Mouse (Mus musculus) ES-Bruce4 (cell line): ENCODE measurements around the gene Pcdh9. TPM values are rescaled to one million over a fixed set of nuclear protein-coding genes. Genes with fewer than 3 reads are reported as not detected.

Source experiments
- H3K27ac ChIP-seq: 2 replicates; pipeline ENCODE4 v1.5.1; 2012; ENCODE audit warnings: low read length, inconsistent platforms; ENCODE audit not compliant: insufficient read depth
- H3K27me3 ChIP-seq: 2 replicates; pipeline ENCODE4 v1.6.1; 2012; ENCODE audit warnings: mild to moderate bottlenecking, low read length, inconsistent platforms; ENCODE audit not compliant: control insufficient read depth, poor library complexity, insufficient read depth, severe bottlenecking
- H3K36me3 ChIP-seq: 2 replicates; pipeline ENCODE4 v1.6.1; 2012; ENCODE audit warnings: inconsistent platforms, mild to moderate bottlenecking, low read length, moderate library complexity; ENCODE audit not compliant: control insufficient read depth, poor library complexity, insufficient read depth, severe bottlenecking
- H3K4me1 ChIP-seq: one replicate; pipeline ENCODE4 v1.8.1; 2011; ENCODE audit warnings: low read length; ENCODE audit not compliant: control insufficient read depth, insufficient read depth
- H3K4me3 ChIP-seq: 2 replicates; pipeline ENCODE4 v1.5.1; 2011; ENCODE audit warnings: low read depth, mild to moderate bottlenecking, low read length
- H3K9ac ChIP-seq: 2 replicates; pipeline ENCODE4 v1.6.1; 2012; ENCODE audit warnings: low read depth, mild to moderate bottlenecking, inconsistent platforms; ENCODE audit not compliant: poor library complexity, severe bottlenecking
- H3K9me3 ChIP-seq: replicated peaks from 2 replicates; pipeline ENCODE4 v1.6.1; 2012; ENCODE audit warnings: mild to moderate bottlenecking, low read length, inconsistent platforms; ENCODE audit not compliant: control insufficient read depth, poor library complexity, insufficient read depth, severe bottlenecking
- CTCF ChIP-seq: IDR thresholded peaks from one replicate; pipeline ENCODE4 v1.8.1; 2011; ENCODE audit warnings: low read depth, low read length
- EP300 ChIP-seq: IDR thresholded peaks from 2 replicates; pipeline ENCODE4 v1.6.1; 2011; ENCODE audit warnings: low read depth, low read length; ENCODE audit not compliant: insufficient read depth
- POLR2A ChIP-seq: IDR thresholded peaks from one replicate; pipeline ENCODE4 v1.8.1; 2011; ENCODE audit warnings: low read length; ENCODE audit not compliant: insufficient read depth
- polyA plus RNA-seq: library from polyadenylated mRNA; stranded (reverse); fragments of >200 nt; gene quantifications from 2 replicates; pipeline ENCODE4 v1.2.4, GENCODE M21; 2011; ENCODE audit warnings: low read depth; ENCODE audit not compliant: missing spikeins, insufficient read depth, insufficient read length

Pcdh9 gene
- polyA plus RNA-seq, 1 experiment, result 0.12 TPM

DNA sequence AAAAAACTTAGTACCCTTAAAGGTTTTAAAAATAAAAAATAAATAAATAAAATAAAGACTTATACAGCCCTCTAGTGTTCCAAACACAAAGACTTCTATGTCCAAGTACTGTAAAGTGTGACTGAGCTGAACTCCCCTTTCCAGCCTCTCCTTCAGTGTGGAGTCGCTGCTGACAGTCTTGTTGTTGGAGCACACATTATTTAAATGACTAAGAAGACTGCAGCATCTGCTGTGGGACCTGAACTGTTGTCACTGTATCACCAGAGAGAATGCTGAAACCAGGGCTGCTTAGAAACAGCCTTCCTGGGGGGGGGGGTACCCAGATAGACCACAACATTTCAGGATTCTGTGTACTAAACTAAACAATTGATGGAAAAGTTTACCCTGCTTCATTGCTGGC lies 509.7 kb downstream of the Pcdh9 start:
- Histone ChIP-seq H3K27ac (no peak overlapping the region), H3K9me3 (no peaks in the 10 kb centered on the region), H3K4me3 (no peak overlapping the region), H3K36me3 (no peaks in the 10 kb centered on the region), H3K27me3 (no peaks in the 10 kb centered on the region), H3K4me1 (no peaks in the 10 kb centered on the region), H3K9ac (no peak overlapping the region)
- TF ChIP-seq CTCF (no peak), EP300 (no peak), POLR2A (no peak)

DNA sequence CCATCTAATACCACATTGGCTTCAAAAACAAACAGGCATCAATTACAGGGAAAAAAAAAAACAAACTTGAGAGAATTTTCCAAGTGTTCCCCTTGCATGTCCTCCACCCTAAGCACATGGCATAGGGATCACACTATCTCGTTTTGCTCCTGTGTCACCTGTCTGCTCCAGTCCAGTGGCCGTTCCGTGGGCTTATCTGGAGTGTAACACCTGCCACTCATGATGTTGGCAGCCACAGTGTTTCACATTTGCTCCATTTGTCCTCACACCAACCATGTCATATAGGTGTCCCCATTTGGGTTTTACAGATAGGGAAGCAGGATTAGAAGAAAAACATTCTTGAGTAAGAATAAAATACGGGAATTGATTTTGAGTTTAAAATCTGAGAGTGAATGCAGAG lies 514.3 kb downstream of the Pcdh9 start:
- no peaks in the 10 kb centered on the region for H3K27me3 ChIP-seq
- no peaks in the 10 kb centered on the region for H3K36me3 ChIP-seq
- no peak overlapping the region for H3K4me3 ChIP-seq

DNA sequence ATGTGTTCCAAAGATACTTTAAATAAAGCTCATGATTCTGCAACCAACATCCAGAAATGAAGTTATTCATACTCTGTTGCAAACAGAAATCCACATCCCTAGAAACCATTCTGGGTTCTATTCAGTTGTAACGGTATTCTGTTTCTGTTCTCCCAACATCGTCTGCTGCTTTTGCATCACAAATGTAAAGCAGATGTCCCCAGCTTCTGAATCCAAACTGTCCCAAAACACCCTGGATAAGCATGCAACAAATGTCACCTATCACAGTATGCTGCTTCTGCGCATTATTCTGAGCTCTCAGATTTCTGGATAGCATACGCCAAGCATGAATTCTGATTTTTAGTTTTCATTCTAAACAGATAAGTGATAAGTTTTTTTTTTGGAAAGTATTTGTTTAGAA lies 516.3 kb downstream of the Pcdh9 start:
- H3K27ac ChIP-seq, result no peak overlapping the region
- no peaks in the 10 kb centered on the region for H3K4me1 ChIP-seq
- H3K9me3 ChIP-seq, result no peaks in the 10 kb centered on the region
- no peak overlapping the region for H3K9ac ChIP-seq
- no peak for TF ChIP-seq CTCF
- TF ChIP-seq EP300, result no peak
- TF ChIP-seq POLR2A, result no peak
- no peaks in the 10 kb centered on the region for H3K27me3 ChIP-seq
- no peaks in the 10 kb centered on the region for H3K36me3 ChIP-seq
- H3K4me3 ChIP-seq, result no peak overlapping the region

More for the DNA sequence above, 514.3 kb downstream of the Pcdh9 start:
- H3K9ac ChIP-seq, result no peak overlapping the region
- no peaks in the 10 kb centered on the region for H3K9me3 ChIP-seq
- no peak overlapping the region for H3K27ac ChIP-seq
- TF ChIP-seq CTCF, result no peak
- no peak for TF ChIP-seq EP300
- no peak for TF ChIP-seq POLR2A
- no peaks in the 10 kb centered on the region for H3K4me1 ChIP-seq

DNA sequence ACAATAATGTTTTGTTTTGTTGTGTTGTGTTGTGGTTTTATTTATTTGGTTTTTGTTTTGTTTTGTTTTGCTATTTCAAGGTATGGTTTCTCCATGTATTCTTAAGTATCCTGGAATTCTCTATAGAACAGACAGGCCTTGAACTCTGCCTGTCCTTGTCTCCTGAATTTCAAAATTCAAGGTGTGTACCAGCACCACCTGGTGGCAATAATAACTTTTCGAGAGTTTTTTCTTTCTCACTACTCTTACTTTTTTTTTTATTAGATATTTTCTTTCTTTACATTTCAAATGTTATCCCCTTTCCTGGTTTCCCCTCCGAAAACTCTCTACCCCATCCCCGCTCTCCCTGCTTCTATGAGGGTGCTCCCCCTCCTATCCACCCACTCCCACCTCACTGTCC lies 536.3 kb downstream of the Pcdh9 start:
- Histone ChIP-seq H3K27me3 (no peaks in the 10 kb centered on the region), H3K4me3 (no peak overlapping the region), H3K9me3 (no peaks in the 10 kb centered on the region), H3K4me1 (no peaks in the 10 kb centered on the region), H3K9ac (no peak overlapping the region), H3K27ac (no peak overlapping the region), H3K36me3 (no peaks in the 10 kb centered on the region)
- no peak for TF ChIP-seq POLR2A
- TF ChIP-seq EP300, result no peak
- TF ChIP-seq CTCF, result no peak

DNA sequence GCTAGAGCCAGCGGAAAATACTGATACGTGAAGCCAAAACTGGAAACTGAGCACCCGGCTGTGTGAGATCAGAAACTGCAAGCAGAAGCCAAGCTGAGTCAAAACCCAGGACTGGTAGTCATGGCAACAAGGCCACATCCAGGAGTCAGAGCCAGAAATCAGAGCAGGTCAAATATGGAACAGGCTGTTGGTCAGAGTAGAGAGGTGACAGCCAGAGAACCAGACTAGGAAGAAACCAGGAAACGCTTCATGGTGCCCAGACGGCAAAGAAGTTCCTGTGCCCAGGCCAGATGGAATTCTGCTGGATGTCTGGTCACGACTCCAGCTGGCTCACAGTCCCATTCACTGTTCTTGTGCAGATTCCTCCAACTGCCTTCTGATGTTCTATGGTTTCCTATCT lies 539.6 kb downstream of the Pcdh9 start:
- TF ChIP-seq POLR2A (no peak), EP300 (no peak), CTCF (no peak)
- Histone ChIP-seq H3K27ac (no peak overlapping the region), H3K9ac (no peak overlapping the region), H3K4me1 (no peaks in the 10 kb centered on the region), H3K9me3 (no peaks in the 10 kb centered on the region), H3K36me3 (no peaks in the 10 kb centered on the region), H3K4me3 (no peak overlapping the region), H3K27me3 (no peaks in the 10 kb centered on the region)

DNA sequence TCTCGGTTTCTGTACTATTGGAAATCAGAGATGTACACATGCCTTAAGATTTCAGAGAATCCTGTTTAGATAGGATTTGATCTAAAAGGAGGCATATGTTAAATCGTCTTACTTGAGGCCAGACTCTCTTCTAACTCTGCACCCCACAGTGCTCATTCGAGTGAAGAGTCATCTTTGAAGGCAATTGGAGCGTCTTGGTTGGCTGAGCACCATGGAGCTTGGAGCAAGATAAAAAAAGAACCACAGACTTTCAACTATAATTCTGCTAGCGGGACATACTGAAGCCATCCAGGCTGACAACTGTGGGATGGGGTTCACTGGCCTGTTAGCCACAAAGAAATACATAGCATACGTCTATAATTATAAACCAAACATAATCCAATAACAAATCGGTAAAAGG lies 541.3 kb downstream of the Pcdh9 start:
- Histone ChIP-seq H3K4me1 (no peaks in the 10 kb centered on the region), H3K9me3 (no peaks in the 10 kb centered on the region), H3K9ac (no peak overlapping the region), H3K4me3 (no peak overlapping the region), H3K27ac (no peak overlapping the region), H3K27me3 (no peaks in the 10 kb centered on the region), H3K36me3 (no peaks in the 10 kb centered on the region)
- TF ChIP-seq EP300 (no peak), CTCF (no peak), POLR2A (no peak)

DNA sequence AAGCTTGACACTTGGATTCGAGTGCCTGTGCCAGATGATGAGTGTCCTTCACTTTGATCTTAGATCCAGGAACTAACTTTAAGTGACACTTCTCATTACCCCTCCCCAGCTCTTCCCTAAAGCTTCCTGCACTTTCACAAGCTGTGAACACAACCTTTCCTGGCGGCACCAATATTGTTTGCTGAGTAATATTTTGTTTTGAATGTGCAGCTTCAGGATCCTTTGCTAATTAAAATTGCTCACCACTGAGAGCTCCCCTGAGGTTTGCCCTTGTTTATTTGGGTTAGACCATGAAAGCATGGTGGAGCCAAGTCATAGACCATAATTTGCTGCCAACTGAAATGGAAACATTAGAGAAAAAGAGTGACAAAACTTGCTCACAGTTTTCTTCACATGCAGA lies 543.4 kb downstream of the Pcdh9 start:
- Histone ChIP-seq H3K36me3 (no peaks in the 10 kb centered on the region), H3K27ac (no peak overlapping the region), H3K9me3 (no peaks in the 10 kb centered on the region), H3K27me3 (no peaks in the 10 kb centered on the region), H3K4me3 (no peak overlapping the region), H3K9ac (no peak overlapping the region), H3K4me1 (no peaks in the 10 kb centered on the region)
- no peak for TF ChIP-seq POLR2A
- no peak for TF ChIP-seq CTCF
- TF ChIP-seq EP300, result no peak
